Mouse (Mus musculus) limb, embryonic 14.5 days (tissue): Measurements from ENCODE around the gene Scube2. TPM values are rescaled to one million over a fixed set of nuclear protein-coding genes. Genes with fewer than 3 reads are reported as not detected.
A peak's percentile ranks its signal among the peaks of the same experiment; 100 is the strongest.

Source experiments
- ATAC-seq: fragments of 200-750 bp; cut with Nextera tagmentation; 2 replicates; pipeline ENCODE4 v1.8.0; 2017; ENCODE audit warnings: low read depth, moderate number of reproducible peaks, moderate TSS enrichment; ENCODE audit not compliant: low FRiP score
- DNase-seq: peaks from one replicate; pipeline ENCODE4 v3.0.0-alpha.2; 2015; ENCODE audit warnings: low spot score
- H3K27ac ChIP-seq: fragments of 300-500 bp; sonication (generic); replicated peaks from 2 replicates; pipeline ENCODE4 v1.5.1; 2014; ENCODE audit warnings: low read depth, mild to moderate bottlenecking, low read length, moderate library complexity, mixed read lengths
- H3K27me3 ChIP-seq: fragments of 300-500 bp; sonication (generic); 2 replicates; pipeline ENCODE4 v1.6.1; 2014; ENCODE audit warnings: low read length, mixed read lengths; ENCODE audit not compliant: control insufficient read depth, insufficient read depth
- H3K36me3 ChIP-seq: fragments of 300-500 bp; sonication (generic); 2 replicates; pipeline ENCODE4 v1.6.1; 2014; ENCODE audit warnings: mild to moderate bottlenecking, low read length, moderate library complexity, mixed read lengths; ENCODE audit not compliant: control insufficient read depth, insufficient read depth
- H3K4me1 ChIP-seq: fragments of 300-500 bp; sonication (generic); 2 replicates; pipeline ENCODE4 v1.6.1; 2014; ENCODE audit warnings: antibody characterized with exemption, low read length, mixed read lengths; ENCODE audit not compliant: control insufficient read depth, insufficient read depth
- H3K4me2 ChIP-seq: fragments of 300-500 bp; sonication (generic); replicated peaks from 2 replicates; pipeline ENCODE4 v1.6.1; 2014; ENCODE audit warnings: low read depth, mild to moderate bottlenecking, low read length, moderate library complexity; ENCODE audit not compliant: severe bottlenecking
- H3K4me3 ChIP-seq: fragments of 300-500 bp; sonication (generic); replicated peaks from 2 replicates; pipeline ENCODE4 v1.5.1; 2014; ENCODE audit warnings: low read length
- H3K9ac ChIP-seq: fragments of 300-500 bp; sonication (generic); 2 replicates; pipeline ENCODE4 v1.6.1; 2014; ENCODE audit warnings: mild to moderate bottlenecking, low read depth, low read length, moderate library complexity; ENCODE audit not compliant: severe bottlenecking
- H3K9me3 ChIP-seq: fragments of 300-500 bp; sonication (generic); 2 replicates; pipeline ENCODE4 v1.6.1; 2016; ENCODE audit warnings: low read length; ENCODE audit not compliant: control insufficient read depth
- POLR2A ChIP-seq: fragments of 200-500 bp; IDR thresholded peaks from 2 replicates; pipeline ENCODE4 v1.8.0; 2012; ENCODE audit warnings: inconsistent platforms, mild to moderate bottlenecking, moderate library complexity, borderline replicate concordance; ENCODE audit not compliant: insufficient read depth, insufficient read length; ENCODE audit errors: extremely low read depth
- WGBS: fragments of 180-500 bp; shearing (Covaris S2); extraction: QIAGEN DNeasy Blood & Tissue Kit; methylation state at CpG from one replicate; pipeline ENCODE4 v1.1.7; 2014; 5-methylcytosine and 5-hydroxymethylcytosine counted together
- polyA plus RNA-seq, 2 experiments: library from polyadenylated mRNA; depleted of rRNA in 1 of 2; stranded (reverse) in 1 of 2; unstranded in 1 of 2; fragments of >200 nt; fragmentation: Nextera tagmentation in 1 of 2; extraction: Ambion mirVana in 1 of 2; gene quantifications; 2 replicates each; pipeline versions ENCODE4 v1.2.1 to v1.2.3; 2012 to 2014

The Scube2 gene
- polyA plus RNA-seq, 2 experiments, result 5.2 to 11.7 TPM

DNA sequence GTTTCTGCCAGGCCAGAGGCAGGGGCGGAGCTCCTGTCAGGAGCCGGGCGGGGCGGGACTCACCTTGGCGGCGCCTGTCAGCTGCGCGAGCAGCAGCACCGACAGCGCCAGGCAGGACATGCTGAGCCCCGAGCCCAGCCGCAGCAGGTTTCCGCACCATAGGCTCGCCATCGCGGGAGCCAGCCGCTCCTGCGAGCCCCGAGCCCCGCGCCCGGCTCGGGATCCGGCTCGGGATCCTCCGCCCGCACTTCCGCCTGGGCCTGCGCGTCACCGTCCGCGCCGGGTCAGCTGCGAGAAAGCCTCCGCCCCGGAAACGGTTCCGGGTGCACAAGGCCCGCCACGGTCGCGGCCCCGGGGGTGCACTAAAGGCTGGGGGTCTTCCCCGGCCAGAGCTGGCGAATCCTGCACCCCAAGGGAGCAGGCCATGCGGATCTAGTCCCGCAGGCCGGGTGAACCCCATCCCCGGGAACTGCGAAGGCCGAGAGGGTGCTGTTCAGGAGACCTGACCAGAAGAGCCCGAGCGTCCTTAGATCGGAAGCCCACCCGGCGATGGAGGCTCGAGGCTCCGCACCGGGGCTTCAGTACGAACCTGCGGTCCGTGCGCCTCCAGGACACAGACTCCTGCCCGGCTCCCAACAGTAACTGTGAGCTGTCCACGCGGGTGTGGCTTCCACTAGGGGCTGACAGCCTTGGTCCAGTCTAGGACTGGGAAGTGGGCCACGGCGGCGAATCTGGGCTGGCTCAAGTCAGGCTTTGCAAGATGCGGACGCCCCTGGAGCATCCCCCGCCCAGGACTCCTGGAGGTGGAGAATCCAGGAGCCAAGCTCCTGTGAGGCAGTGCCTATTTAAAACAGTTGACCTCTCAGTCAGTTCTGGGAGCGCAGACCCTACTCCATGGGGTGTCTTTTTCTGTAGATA is 113.2 kb downstream of the Scube2 start, which contains the start of gene Tmem9b:
Gene Tmem9b, minus strand, starts transcription at position 868 of the 918 bp plus-strand sequence.
- peak; percentile 44; the same call in 1 of the 2 replicates for TF ChIP-seq POLR2A
- under 1% methylated on average over 63 of the region's 74 CpGs for WGBS

DNA sequence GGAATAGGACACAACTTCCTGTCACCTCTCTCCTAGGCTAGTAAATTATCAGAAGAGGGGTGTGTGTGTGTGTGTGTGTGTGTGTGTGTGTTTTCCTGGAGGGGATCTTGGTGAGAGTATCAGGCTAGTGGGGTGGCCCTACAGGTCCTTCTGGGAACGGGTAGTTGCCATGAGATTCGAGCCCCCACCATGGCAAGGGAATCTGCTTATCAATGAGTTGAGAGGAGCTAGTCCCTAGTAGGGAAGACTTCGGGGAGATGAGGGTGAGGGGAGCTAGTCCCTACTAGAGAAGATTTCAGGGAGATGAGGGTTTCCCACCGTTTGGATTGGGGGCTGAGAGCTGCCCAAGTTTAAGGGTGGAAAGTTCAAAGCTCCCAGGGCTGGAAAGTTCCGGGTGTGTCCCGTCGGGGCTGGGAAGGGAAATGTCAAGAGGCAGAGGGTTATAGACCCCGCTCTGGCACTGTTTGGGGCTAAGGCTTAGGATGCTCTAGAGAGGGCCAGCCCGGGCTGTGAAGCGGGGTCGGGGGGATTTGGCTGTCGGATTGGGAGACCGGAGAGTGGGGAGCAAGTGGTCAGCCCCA is 114.0 kb downstream of the Scube2 start:
- Histone ChIP-seq H3K27ac (peak overlapping the region; percentile 86), H3K4me2 (peak overlapping the region; percentile 86), H3K4me1 (peaks cover 4% of the 10 kb centered on the region; the same call in 1 of the 2 replicates), H3K36me3 (no peaks in the 10 kb centered on the region), H3K9me3 (no peaks in the 10 kb centered on the region), H3K27me3 (no peaks in the 10 kb centered on the region), H3K9ac (peak overlapping the region; percentile 86), H3K4me3 (peak overlapping the region; percentile 95)
- WGBS, result 5% methylated on average over 13 of the region's 13 CpGs
- ATAC-seq, result no peak; the same call in 1 of the 2 replicates
- no peak for DNase-seq
- no peak for TF ChIP-seq POLR2A

More for the DNA sequence above, 113.2 kb downstream of the Scube2 start, which contains the start of gene Tmem9b:
- H3K4me1 ChIP-seq, result peaks cover 4% of the 10 kb centered on the region; the same call in 1 of the 2 replicates
- H3K27me3 ChIP-seq, result no peaks in the 10 kb centered on the region
- H3K4me2 ChIP-seq, result peak within 1 kb of the TSS; percentile 86
- peak; percentile 62 for DNase-seq
- peak within 1 kb of the TSS; percentile 86 for H3K9ac ChIP-seq
- H3K9me3 ChIP-seq, result no peaks in the 10 kb centered on the region
- H3K4me3 ChIP-seq, result peak within 1 kb of the TSS; percentile 95
- peak; percentile 89 for ATAC-seq
- H3K36me3 ChIP-seq, result no peaks in the 10 kb centered on the region
- peak within 1 kb of the TSS; percentile 86 for H3K27ac ChIP-seq

Other genes with a start within 250 kb of the Scube2 start
- 56.3 and 57.0 TPM in 2 replicates for gene St5, start 162.1 kb downstream of the Scube2 start, polyA plus RNA-seq (2012; rRNA removed)
- 45.0 and 52.1 TPM in 2 replicates for gene St5, start 162.1 kb downstream of the Scube2 start, polyA plus RNA-seq (2014; fragmentation: Nextera tagmentation; extraction: Ambion mirVana)
- 20.4 and 25.5 TPM in 2 replicates for gene Akip1, start 162.0 kb downstream of the Scube2 start, polyA plus RNA-seq (2012; rRNA removed)
- 33.8 and 39.0 TPM in 2 replicates for gene Akip1, start 162.0 kb downstream of the Scube2 start, polyA plus RNA-seq (2014; fragmentation: Nextera tagmentation; extraction: Ambion mirVana)
- 0.10 and 0.14 TPM in 2 replicates for gene BC051019, start 141.8 kb downstream of the Scube2 start, polyA plus RNA-seq (2012; rRNA removed)
- 0.15 TPM in 2 replicates for gene BC051019, start 141.8 kb downstream of the Scube2 start, polyA plus RNA-seq (2014; fragmentation: Nextera tagmentation; extraction: Ambion mirVana)
- not detected in 2 replicates for gene Ascl3, start 134.0 kb downstream of the Scube2 start, polyA plus RNA-seq (2012; rRNA removed)
- not detected in 2 replicates for gene Ascl3, start 134.0 kb downstream of the Scube2 start, polyA plus RNA-seq (2014; fragmentation: Nextera tagmentation; extraction: Ambion mirVana)
- 36.6 and 38.2 TPM in 2 replicates for gene Tmem9b, start 112.8 kb downstream of the Scube2 start, polyA plus RNA-seq (2012; rRNA removed)
- gene Tmem9b, start 112.8 kb downstream of the Scube2 start, polyA plus RNA-seq (2014; fragmentation: Nextera tagmentation; extraction: Ambion mirVana), result 64.2 and 69.2 TPM in 2 replicates
- 0.46 and 0.62 TPM in 2 replicates for gene Nrip3, start 83.7 kb downstream of the Scube2 start, polyA plus RNA-seq (2012; rRNA removed)
- gene Nrip3, start 83.7 kb downstream of the Scube2 start, polyA plus RNA-seq (2014; fragmentation: Nextera tagmentation; extraction: Ambion mirVana), result 1.3 and 1.5 TPM in 2 replicates
- 112 and 139 TPM in 2 replicates for gene Dennd5a, start 94.8 kb upstream of the Scube2 start, polyA plus RNA-seq (2012; rRNA removed)
- gene Dennd5a, start 94.8 kb upstream of the Scube2 start, polyA plus RNA-seq (2014; fragmentation: Nextera tagmentation; extraction: Ambion mirVana), result 55.3 and 62.6 TPM in 2 replicates
- 57.1 and 59.0 TPM in 2 replicates for gene Tmem41b, start 121.2 kb upstream of the Scube2 start, polyA plus RNA-seq (2012; rRNA removed)
- gene Tmem41b, start 121.2 kb upstream of the Scube2 start, polyA plus RNA-seq (2014; fragmentation: Nextera tagmentation; extraction: Ambion mirVana), result 72.0 and 72.4 TPM in 2 replicates
- gene Ipo7, start 152.6 kb upstream of the Scube2 start, polyA plus RNA-seq (2012; rRNA removed), result 40.2 and 49.2 TPM in 2 replicates
- 17.4 and 18.1 TPM in 2 replicates for gene Ipo7, start 152.6 kb upstream of the Scube2 start, polyA plus RNA-seq (2014; fragmentation: Nextera tagmentation; extraction: Ambion mirVana)
- 18.0 and 20.5 TPM in 2 replicates for gene Zfp143, start 195.5 kb upstream of the Scube2 start, polyA plus RNA-seq (2012; rRNA removed)
- 14.1 and 17.4 TPM in 2 replicates for gene Zfp143, start 195.5 kb upstream of the Scube2 start, polyA plus RNA-seq (2014; fragmentation: Nextera tagmentation; extraction: Ambion mirVana)